Mouse (Mus musculus) adrenal gland, adult 10 weeks (tissue): Measurements from ENCODE around the gene Taf9. TPM values are rescaled to one million over a fixed set of nuclear protein-coding genes. Genes with fewer than 3 reads are reported as not detected.

Experiments
- polyA plus RNA-seq: library from polyadenylated mRNA; stranded (reverse); fragments of 350-450 nt; fragmentation: Illumina TruSeq; extraction: RNeasy Lipid Tissue Mini Kit (QIAGEN cat#74804); gene quantifications from one replicate; pipeline ENCODE4 v1.2.3, GENCODE M21; 2014; ENCODE audit warnings: low read depth, low replicate concordance

Taf9 gene
- 4.7 TPM for polyA plus RNA-seq

DNA sequence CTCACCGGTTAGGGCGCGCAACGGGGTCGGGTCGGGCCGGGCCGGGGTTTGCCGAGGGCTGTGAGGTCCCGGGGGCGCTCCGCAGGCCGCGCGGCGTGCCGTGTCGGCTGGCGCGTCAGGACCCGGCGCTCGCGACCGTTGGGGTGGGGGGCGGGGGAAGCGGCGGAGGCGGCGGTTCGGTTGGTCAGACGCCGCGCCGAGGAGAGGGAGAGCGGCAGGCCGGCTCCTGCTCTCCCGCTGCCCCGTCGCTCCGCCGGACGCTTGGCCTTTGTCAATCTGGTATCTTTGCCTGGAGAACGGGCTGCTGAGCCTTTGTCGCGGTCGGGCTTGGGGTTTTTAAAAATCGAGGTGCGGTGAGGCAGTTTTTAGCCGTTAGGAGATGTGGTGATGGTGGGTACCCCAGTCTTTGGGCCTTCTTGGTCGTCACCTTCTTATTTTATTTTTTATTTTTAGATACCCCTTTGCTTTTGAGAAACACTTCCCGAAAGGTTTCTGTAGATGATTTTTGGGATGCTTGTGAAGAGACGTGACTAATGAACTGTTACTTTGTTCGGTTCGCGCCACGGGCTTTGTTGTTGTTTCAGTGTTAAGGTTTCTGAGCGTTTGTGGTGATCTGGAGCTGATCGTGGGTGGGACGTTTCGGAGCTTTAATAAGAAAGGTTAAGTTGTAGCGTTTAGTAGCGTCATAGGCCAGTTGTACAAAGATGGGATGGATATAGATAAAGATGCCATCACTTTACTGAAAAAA lies at the start of gene Taf9:
TSS of gene Taf9 (plus strand) at position 141 of the 748 bp plus-strand sequence.

DNA sequence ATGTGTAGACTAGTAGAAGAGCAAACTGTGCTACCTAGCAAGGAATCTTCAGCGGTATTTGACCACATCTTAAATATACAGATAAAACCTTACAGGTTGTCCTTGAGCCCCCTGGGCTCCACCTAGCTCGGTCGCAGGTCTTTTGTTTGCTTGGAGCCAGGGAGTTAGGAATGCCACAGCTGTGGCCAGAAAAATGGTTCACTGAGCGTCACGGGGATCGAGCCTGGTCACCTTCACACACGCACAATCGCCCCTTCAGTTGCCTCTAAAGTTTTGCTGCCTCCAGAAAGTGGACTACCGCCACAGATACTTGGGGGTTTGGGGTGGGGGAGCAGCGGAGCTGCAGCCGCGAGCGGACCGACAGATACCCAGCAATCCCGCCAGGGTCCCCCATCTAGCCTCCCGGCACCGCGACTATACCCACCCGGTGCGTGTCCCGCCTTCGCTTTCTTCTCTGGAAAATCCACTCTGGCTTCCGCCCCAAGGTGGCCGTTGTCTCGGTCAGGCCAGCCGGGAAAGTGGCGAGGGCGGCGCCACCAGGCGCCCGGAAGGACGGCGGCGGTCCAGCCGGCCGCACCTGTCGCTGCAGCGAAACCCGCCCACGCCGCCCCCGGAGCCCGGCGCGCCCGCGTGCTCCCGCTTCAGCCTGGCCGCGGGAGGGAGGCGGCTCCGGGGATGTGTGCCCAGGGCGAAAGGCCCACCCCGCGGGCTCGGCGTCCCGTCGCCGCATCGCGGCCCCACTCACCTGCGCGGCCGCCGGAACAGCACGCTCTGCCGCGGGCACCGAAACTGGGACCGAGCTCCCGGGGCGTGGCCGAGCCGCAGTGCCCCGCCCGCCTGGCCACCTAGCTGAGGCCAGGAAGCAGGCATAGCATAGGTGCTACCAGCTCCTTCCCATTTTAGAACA lies 34.9 kb upstream of the Taf9 start, which contains the start of gene Marveld2:
TSS of gene Marveld2 (minus strand) at position 791 of the 907 bp plus-strand sequence.

DNA sequence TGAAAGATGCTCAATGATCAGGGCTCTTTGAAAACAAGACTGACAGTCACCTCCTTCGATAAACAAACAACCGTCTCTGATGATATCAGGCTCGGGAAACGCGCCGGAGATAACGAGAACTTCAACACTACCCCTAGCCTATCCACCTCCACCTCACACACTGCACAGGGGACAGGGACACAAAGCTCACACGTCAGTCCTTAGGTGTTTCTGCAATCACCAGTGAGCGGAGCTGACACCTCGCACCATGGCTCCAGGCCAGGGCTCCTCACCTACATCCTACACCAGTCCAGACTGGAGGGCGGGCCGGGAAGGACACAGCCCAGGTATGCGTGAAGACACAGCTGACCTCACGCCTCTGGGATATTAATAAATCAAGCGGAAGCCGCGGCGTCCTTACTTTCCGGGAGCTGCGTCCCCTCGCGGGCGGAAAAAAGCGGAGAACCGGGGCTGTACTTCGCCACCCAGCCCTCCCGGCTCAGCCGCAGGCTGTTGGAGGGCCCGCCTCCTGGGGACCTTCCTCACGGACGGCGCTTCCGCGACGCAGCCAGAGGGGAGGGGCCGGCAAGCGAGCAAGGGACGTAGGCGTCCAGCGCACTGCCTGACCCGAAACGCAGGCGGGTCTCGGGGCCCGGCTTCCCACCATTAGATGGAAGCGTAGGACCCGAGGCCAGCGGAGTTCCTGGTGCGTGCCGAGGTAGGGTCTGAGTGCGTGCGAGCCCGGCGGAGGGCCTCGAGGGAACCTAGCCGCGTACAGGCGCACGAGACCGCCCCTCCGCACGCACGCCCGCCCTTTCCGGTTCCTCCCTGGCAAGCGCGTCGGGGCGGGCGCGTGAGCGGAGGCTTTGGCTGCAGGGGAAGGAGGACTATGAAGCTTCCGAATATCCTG lies 585 bp upstream of the Taf9 start, which contains the start of the genes Ak6 and Rad17:
TSS of gene Ak6 (plus strand) at position 430 of the 889 bp plus-strand sequence.
TSS of gene Rad17 (minus strand) at position 502 of the 889 bp plus-strand sequence.

DNA sequence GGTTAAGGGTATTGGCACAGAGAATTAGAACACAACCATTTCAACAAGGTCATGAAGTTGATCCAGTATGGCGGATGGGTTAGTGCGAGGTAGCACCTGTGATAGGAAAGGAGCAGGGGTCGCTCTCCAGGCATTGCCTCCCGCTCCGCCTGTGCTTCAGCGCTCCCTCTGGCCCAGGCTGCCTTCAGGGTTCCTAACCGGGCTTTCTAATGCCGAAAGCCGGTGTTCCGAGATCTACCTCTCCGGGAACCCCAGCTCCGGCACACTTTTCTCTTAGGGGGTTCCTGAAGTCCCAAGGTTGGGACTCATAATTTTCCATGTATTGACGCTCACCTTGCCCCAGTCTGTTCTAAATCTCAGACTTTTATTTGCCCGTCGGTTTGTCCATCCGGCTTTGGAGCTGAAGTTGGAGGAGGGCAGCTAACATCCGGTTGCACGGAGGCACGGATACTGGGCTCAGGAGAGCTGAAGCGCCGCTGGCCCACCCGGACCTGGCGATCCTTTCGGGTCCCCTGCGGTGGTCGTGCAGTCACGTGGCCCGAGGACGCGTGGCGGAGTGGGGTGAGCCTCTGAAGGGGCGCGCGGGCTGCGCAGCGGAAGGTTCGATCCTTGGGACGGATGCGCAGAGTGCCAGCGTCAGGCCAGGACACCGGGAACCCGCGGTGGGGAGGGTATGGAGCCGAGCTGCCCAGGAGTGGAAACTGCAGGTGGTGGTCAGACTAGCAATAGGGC lies 18.1 kb downstream of the Taf9 start, which contains the start of gene Ccdc125:
TSS of gene Ccdc125 (plus strand) at position 427 of the 732 bp plus-strand sequence.

Other genes with a start within 250 kb of the Taf9 start
- gene Naip1, start 198.7 kb upstream of the Taf9 start, polyA plus RNA-seq = not detected
- 65.0 TPM for gene Gtf2h2, start 159.0 kb upstream of the Taf9 start, polyA plus RNA-seq
- gene Ocln, start 98.9 kb upstream of the Taf9 start, polyA plus RNA-seq = 9.4 TPM
- 0.17 TPM for gene Marveld2, start 34.6 kb upstream of the Taf9 start, polyA plus RNA-seq
- gene Ak6, start 600 bp upstream of the Taf9 start, polyA plus RNA-seq = 209 TPM
- 72.3 TPM for gene Rad17, start 528 bp upstream of the Taf9 start, polyA plus RNA-seq
- gene Ccdc125, start 18.1 kb downstream of the Taf9 start, polyA plus RNA-seq = 1.6 TPM
- 55.3 TPM for gene Cdk7, start 79.4 kb downstream of the Taf9 start, polyA plus RNA-seq
- gene Mrps36, start 93.1 kb downstream of the Taf9 start, polyA plus RNA-seq = 145 TPM
- 3.3 TPM for gene Cenph, start 124.3 kb downstream of the Taf9 start, polyA plus RNA-seq
- gene Ccnb1, start 135.0 kb downstream of the Taf9 start, polyA plus RNA-seq = 8.5 TPM
- gene Slc30a5, start 181.8 kb downstream of the Taf9 start, polyA plus RNA-seq = 157 TPM